Mouse (Mus musculus): ENCODE measurements around the gene Inca1.

Inca1 gene

GRCm38 (mm10) chr11:70699722-70700556 lies at the start of gene Inca1, which contains the start of gene Kif1c:
Gene Inca1, minus strand, starts transcription at chr11:70700155.
Gene Kif1c, plus strand, starts transcription at chr11:70700548.
- peak; percentile 95 to 96 for DNase-seq

GRCm38 (mm10) chr11:70747876-70748545 lies 48.1 kb upstream of the Inca1 start:
- DNase-seq: no peak

GRCm38 (mm10) chr11:70745636-70746035 lies 45.7 kb upstream of the Inca1 start:
- DNase-seq: no peak

- no peak for DNase-seq
Observed at GRCm38 (mm10) chr11:70742581-70743459, 42.9 kb upstream of the Inca1 start.

- no peak for DNase-seq
Observed at GRCm38 (mm10) chr11:70742117-70742516, 42.2 kb upstream of the Inca1 start.

- DNase-seq: no peak
Observed at GRCm38 (mm10) chr11:70741603-70742002, 41.6 kb upstream of the Inca1 start.

GRCm38 (mm10) chr11:70737749-70738148 lies 37.8 kb upstream of the Inca1 start:
- DNase-seq: peak; percentile 17 to 55

GRCm38 (mm10) chr11:70733256-70733655 lies 33.3 kb upstream of the Inca1 start:
- no peak for DNase-seq

- DNase-seq: peak in 1 of 2 experiments; percentile 29
Observed at GRCm38 (mm10) chr11:70731178-70731577, 31.2 kb upstream of the Inca1 start.

- DNase-seq: peak; percentile 68 to 81
Observed at GRCm38 (mm10) chr11:70730427-70731038, 30.6 kb upstream of the Inca1 start.

- DNase-seq: no peak
Observed at GRCm38 (mm10) chr11:70727385-70727784, 27.4 kb upstream of the Inca1 start.

GRCm38 (mm10) chr11:70726585-70726984 lies 26.6 kb upstream of the Inca1 start:
- no peak for DNase-seq

- peak; percentile 49 to 62 for DNase-seq
Observed at GRCm38 (mm10) chr11:70724706-70725105, 24.8 kb upstream of the Inca1 start.

GRCm38 (mm10) chr11:70721072-70721471 lies 21.1 kb upstream of the Inca1 start:
- peak in 1 of 2 experiments; percentile 42 for DNase-seq

GRCm38 (mm10) chr11:70720567-70720966 lies 20.6 kb upstream of the Inca1 start:
- peak in 1 of 2 experiments; percentile 13 for DNase-seq

- no peak for DNase-seq
Observed at GRCm38 (mm10) chr11:70718481-70718880, 18.5 kb upstream of the Inca1 start.

GRCm38 (mm10) chr11:70715832-70716231 lies 15.9 kb upstream of the Inca1 start:
- DNase-seq: no peak

- DNase-seq: no peak
Observed at GRCm38 (mm10) chr11:70713222-70713621, 13.3 kb upstream of the Inca1 start.

- DNase-seq: no peak
Observed at GRCm38 (mm10) chr11:70711026-70711425, 11.1 kb upstream of the Inca1 start.

- peak in 1 of 2 experiments; percentile 34 for DNase-seq
Observed at GRCm38 (mm10) chr11:70706127-70706526, 6.2 kb upstream of the Inca1 start.

- peak in 1 of 2 experiments; percentile 50 for DNase-seq
Observed at GRCm38 (mm10) chr11:70702781-70703180, 2.8 kb upstream of the Inca1 start.

- DNase-seq: peak in 1 of 2 experiments; percentile 28
Observed at GRCm38 (mm10) chr11:70701984-70702733, 2.2 kb upstream of the Inca1 start.

All from kidney, postnatal 25 days (tissue).